Mouse (Mus musculus) cerebellum, adult 11-12 months (tissue): ENCODE measurements at regions not wholly inside any gene's neighbourhood (a gene's known extent, or its start where the extent isn't known, plus 50 kb on each side); places are given as distances from the start of the nearest gene placed in this dataset.

Source experiments
- DNase-seq: peaks from one replicate; pipeline ENCODE4 v3.0.0; 2022

GRCm38 (mm10) chr1:119305315-119305976 is 116.6 kb downstream of the Inhbb start:
- no peak for DNase-seq

GRCm38 (mm10) chr1:119304470-119304980 is 117.5 kb downstream of the Inhbb start:
- DNase-seq, result no peak

- no peak for DNase-seq
These were observed 119.6 kb downstream of the Inhbb start for GRCm38 (mm10) chr1:119302349-119302995.

GRCm38 (mm10) chr1:119301931-119302330 is 120.1 kb downstream of the Inhbb start:
- DNase-seq, result no peak

GRCm38 (mm10) chr1:119301258-119301657 is 120.8 kb downstream of the Inhbb start:
- no peak for DNase-seq

- no peak for DNase-seq
These were observed 122.0 kb downstream of the Inhbb start for GRCm38 (mm10) chr1:119299842-119300752.

- no peak for DNase-seq
These were observed 123.3 kb downstream of the Inhbb start for GRCm38 (mm10) chr1:119298696-119299230.

GRCm38 (mm10) chr1:119295121-119295520 is 126.9 kb downstream of the Inhbb start:
- peak; percentile 36 for DNase-seq

GRCm38 (mm10) chr1:119293839-119294238 is 128.2 kb downstream of the Inhbb start:
- DNase-seq, result peak; percentile 28

- DNase-seq, result peak; percentile 99
These were observed 129.8 kb downstream of the Inhbb start for GRCm38 (mm10) chr1:119292216-119292615.

GRCm38 (mm10) chr1:119290165-119290916 is 131.7 kb downstream of the Inhbb start:
- DNase-seq, result peak; percentile 28

GRCm38 (mm10) chr1:119289516-119290164 is 132.4 kb downstream of the Inhbb start:
- DNase-seq, result no peak

GRCm38 (mm10) chr1:119282416-119282815 is 139.6 kb downstream of the Inhbb start:
- no peak for DNase-seq

GRCm38 (mm10) chr1:119279261-119279660 is 142.8 kb downstream of the Inhbb start:
- no peak for DNase-seq

GRCm38 (mm10) chr1:119278528-119279201 is 143.4 kb downstream of the Inhbb start:
- DNase-seq, result no peak

- DNase-seq, result no peak
These were observed 144.1 kb downstream of the Inhbb start for GRCm38 (mm10) chr1:119277990-119278389.

- no peak for DNase-seq
These were observed 156.0 kb downstream of the Inhbb start for GRCm38 (mm10) chr1:119266013-119266412.

GRCm38 (mm10) chr1:119265192-119265891 is 156.7 kb downstream of the Inhbb start:
- DNase-seq, result no peak

GRCm38 (mm10) chr1:119259455-119259854 is 162.6 kb downstream of the Inhbb start:
- DNase-seq, result no peak

- DNase-seq, result peak; percentile 90
These were observed 165.3 kb downstream of the Inhbb start for GRCm38 (mm10) chr1:119256769-119257168.
